Mouse (Mus musculus) T-helper 17 cell (primary cell): ENCODE measurements around the gene Gm20532.

ENCODE experiments used
- in situ Hi-C, 2 experiments: fragments of 300-600 bp; cut with MboI, MseI; formaldehyde crosslinking; loops; 1 replicate in 1 of 2; 2 replicates in 1 of 2; pipeline ENCODE4 v1.15.1; 2025; ENCODE audit warnings: high pct_unique_total_duplicates in 2 of 2

Gm20532 gene

DNA sequence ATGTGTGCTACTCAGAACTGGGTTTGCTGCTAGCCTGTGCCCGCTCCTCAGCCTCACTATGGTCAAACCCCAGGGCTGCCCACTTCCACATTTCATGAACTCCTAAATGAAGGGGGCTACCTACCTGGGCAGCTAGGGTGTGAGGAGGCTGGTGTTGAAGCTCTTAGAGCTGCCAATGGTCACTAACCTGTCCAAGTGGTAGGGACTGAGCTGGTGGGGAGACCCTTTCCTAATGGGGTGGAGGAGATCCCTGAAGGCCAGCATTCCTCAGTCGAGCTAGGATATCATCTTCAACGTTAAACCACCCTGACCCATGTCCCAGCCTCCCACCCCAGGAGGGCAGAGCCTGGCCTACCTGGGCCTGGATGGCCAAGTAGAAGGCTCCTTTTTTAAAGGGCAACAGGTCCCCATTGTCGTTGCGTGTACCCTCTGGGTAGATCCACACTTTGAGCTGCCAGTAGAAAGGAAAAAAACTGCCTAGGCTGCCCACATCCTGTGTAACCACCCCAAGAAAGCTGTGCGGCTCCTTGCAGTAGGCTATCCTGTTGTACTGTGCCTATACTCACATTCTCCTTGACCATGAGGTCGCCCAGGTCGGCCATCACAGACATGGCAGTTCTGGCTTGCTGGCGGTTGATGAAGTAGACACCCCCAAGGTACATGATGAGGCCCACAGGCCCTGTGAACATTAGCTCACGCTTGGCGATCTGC is 9.4 kb downstream of the Gm20532 start:
- in situ Hi-C loops: no loop called here

DNA sequence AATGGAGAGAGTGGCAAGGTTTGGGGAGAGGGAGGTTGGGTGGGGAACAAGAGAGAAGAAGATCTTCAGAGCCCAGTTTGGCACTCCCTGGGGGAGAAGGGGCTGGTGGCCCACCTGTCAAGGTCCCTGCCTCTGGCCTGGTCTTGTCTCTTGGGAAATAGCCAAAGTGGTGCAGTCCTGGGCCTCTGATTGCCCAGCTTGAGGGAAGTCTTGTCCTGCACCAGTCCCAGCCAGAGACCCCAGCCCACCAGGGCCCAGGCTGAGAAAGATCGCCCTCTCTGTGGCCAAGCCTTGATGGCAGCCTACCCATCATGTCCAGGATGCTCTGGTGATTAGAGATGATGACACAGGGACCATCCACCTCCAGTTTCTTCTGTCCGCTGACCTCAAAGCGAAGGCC is 10.5 kb downstream of the Gm20532 start:
- in situ Hi-C loops: no loop called here

GRCm38 (mm10) chr2:26597810-26598209 is 11.4 kb downstream of the Gm20532 start:
- in situ Hi-C loops: no loop called here

GRCm38 (mm10) chr2:26598462-26598861 is 12.0 kb downstream of the Gm20532 start:
- in situ Hi-C loops: no loop called here

DNA sequence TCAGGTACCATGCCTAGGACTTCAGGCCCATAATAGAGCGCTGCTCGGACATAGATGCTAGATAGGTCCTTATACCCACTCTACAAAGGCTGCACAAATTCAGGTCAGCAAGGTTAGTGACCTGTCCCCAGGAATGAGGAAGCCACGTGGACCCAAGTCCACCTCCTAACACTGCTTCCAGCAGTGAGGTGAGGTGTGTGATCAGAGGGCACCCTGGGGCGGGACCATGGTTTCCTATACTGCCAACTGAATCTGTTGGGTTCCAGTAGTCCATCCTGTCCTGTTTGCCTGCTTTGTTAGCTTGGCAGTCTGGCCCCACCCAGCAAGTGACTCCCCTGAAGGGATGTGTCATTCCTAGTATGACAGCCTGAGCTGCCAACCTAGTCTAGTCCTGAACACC is 13.5 kb downstream of the Gm20532 start:
- in situ Hi-C loops: no loop called here

DNA sequence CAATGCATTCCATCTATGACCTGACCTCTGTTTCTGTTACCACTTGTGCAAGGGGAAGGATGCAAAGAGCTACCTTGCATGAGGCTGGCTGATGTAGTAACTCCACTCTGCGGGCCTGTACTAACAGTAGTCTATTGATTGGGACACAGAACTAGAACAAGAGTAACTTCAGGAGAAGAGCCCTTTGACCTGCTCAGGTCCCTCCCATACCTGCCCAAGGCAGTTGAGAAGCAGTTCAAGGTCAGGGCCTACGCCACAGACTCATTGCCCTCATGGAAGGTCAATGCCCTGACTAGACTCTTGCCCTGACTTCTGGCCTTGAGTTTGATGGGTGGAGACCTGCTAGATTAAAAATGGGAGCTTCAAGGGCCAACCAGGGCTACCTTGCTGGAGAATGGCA is 14.2 kb downstream of the Gm20532 start:
- in situ Hi-C loops: no loop called here

DNA sequence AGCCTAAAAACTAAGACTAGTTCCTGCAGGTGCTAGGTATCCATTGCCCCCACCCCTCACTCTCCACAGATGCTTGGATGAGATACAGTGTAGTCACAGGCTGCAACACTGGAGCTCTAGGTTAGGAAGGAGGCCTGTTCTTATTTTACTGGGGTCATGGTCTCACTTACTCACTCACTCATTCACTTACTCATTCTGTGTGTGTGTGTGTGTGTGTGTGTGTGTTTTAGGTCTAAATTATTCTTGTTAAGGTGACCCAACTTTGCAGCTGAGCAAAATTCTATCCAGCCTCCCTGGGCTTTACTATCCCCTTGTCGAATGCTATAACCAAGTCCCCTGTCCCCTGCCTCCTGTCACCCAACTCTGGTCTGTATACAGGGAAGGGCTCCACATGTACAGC is 15.2 kb downstream of the Gm20532 start:
- in situ Hi-C loops: no loop called here

- in situ Hi-C loops: no loop called here
Measured at GRCm38 (mm10) chr2:26602631-26603030, 16.2 kb downstream of the Gm20532 start.

- in situ Hi-C loops: no loop called here
Measured at GRCm38 (mm10) chr2:26603159-26603558, 16.7 kb downstream of the Gm20532 start.

GRCm38 (mm10) chr2:26603720-26604671 is 17.6 kb downstream of the Gm20532 start, which contains the start of gene Agpat2:
TSS of gene Agpat2 (minus strand) at chr2:26604417.
- in situ Hi-C loops: no loop called here

DNA sequence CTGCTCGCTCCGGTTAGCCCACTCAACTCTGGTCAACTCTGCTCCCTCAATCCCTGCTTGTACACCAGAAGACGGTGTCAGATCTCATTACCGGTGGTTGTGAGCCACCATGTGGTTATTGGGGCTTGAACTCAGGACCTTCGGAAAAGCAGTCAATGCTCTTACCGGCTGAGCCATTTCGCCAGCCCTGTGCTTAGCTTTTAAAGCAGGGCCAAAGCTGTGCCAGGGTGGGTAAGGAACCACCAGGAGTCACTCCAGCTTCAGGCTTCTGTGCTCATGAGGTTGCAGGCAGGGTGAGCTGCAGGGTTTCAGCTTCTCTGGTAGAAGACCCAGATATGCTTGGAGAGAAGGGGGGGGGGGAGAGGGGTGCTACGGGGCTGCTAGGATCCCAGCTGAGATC is 18.9 kb downstream of the Gm20532 start:
- in situ Hi-C loops: no loop called here

DNA sequence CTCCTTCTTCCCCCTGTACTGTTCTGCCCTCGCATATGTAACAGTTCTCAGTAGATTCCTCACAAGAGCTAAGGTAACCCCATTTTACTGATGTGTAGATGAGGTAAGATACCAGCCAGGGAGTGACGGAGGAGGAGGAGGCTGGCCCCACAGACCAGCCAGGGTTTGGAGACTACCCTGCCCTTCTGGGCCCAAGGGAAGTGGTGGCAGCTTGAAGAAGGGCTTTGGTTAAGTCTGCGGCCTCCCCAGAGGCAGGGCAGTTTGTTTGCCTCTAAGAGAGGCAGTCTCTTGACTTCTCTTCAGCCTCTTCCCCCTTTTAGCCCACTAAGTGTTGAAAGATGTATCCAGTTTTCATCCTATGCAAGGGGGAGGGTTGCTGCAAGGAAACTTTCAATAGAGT is 20.1 kb downstream of the Gm20532 start:
- in situ Hi-C loops: no loop called here

DNA sequence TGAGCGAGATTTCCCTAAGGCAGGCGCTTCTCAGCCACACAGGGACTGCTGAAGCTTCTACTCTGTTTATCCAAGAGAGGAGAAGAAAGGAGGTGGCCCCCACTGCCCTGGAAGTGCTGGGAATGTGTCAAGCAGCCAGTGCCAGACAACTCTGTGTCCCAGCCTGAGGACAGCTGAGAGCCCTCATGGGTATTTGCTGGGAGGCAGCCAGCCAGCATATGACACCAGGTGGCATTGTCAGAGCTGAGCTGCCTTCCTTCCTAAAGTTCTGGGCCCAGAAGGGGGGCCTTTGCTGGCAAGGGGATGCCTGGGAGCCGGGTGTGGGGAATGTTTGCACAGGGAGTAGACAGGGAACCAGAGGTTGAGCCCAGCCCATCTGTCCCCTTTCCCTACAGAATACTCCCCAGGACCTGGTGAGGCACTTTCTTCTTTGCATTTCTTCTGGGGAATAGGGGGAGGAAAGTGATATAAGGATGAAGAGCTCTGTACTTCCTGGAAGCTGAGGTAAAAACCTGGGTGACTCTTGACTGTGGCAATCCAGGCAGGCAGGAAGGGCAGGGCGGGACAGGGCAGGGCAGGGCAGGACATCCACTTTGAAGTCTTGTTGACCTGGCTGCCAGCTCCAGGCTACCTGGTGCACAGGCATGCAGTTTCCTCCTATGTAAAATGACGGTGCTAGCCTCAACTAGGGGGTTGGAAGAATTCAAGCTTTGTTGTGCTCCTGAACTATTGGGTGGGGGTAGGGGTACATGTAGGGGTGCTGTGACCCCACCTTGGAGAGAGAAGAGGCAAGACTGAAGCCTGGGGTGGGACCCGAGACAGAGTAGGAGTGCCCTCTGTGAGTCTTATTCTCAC is 20.8 kb downstream of the Gm20532 start:
- in situ Hi-C loops: no loop called here

- in situ Hi-C loops: no loop called here
Measured at GRCm38 (mm10) chr2:26608781-26609180, 22.3 kb downstream of the Gm20532 start.

DNA sequence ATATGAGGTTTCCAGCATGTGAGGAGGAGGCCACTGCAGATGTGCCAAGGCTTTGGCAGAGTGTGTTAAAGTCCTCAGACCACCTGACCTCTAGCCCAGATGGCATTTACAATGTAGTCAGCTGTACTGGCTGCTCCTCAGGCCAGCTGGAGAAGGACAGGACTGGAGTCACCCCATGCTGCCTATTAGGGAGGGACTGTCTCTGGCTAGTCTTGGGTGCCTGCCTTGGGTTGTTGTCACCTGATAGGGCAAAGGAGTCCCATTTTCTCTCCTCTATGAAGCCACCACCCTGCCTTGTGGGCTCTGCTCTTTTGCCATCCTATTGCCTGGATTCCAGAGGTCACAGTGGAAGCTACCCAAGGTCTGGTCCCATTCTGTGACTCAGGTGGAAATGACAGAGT is 22.8 kb downstream of the Gm20532 start:
- in situ Hi-C loops: no loop called here

GRCm38 (mm10) chr2:26610526-26610925 is 24.1 kb downstream of the Gm20532 start:
- in situ Hi-C loops: loop anchor here in 1 of 2 experiments (10.0 kb wide), 1 partner anchor 576 kb away; no protein-coding TSS in a partner anchor

DNA sequence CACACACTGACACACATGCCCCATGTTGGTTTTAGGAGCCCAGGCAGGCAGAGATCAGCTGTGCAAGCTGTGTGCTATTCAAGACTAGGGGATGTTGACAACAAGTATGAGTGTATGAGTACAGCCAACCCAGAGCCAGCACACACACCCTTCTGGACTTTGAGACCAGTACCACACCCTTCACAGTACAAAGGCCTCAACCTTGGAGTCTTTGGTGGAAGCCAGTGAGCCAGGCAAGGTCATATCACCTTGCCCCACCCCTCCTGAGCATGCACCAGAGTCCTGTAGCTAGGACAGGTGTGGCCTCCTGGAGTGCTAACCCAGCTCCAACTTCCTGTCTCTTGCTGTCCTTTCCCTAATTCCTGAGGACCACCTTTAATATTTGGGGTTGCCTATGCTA is 24.6 kb downstream of the Gm20532 start:
- in situ Hi-C loops: loop anchor here in 1 of 2 experiments (10.0 kb wide), 1 partner anchor 576 kb away; no protein-coding TSS in a partner anchor

DNA sequence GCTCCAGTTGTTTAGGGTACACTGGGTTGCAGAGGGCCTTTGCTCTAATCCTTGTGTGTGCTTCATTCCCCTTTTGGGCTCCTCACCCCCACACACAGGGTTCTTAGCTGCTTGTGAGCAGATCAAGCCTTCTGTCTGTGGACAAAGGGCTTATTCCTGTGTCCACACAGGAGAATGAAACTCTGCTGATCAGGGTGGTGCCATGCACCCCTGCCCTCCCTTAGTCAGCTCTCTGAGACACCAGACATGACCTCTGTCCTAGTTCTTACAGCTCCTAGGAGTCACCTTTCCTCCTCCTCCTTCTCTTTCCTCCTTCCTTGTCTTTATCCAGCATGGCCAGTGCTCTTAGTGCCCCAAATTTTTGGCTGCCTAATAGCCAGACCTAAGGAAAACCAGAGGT is 25.5 kb downstream of the Gm20532 start:
- in situ Hi-C loops: loop anchor here in 1 of 2 experiments (10.0 kb wide), 1 partner anchor 577 kb away; no protein-coding TSS in a partner anchor

DNA sequence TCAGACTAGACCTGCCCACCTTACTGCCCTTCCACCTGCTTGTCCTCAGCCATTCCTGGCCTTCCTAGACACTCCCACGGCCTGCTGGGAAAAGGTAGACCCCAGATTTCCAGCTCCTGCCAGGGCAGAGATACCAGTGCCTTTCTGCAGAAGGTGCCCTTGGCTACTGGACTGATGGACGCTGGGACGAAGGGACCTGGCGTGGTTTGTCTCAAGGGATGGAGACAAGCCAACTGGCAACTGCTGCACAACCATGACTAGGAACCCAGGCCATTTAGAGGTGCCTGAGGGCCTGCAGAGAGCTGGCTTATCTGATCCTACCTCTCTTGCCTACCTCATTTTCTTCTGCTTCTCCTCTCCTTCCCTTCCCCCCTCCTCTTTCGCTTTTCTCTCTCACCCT is 28.5 kb downstream of the Gm20532 start:
- in situ Hi-C loops: loop anchor here in 1 of 2 experiments (10.0 kb wide), 1 partner anchor 580 kb away; no protein-coding TSS in a partner anchor

GRCm38 (mm10) chr2:26615459-26616124 is 29.2 kb downstream of the Gm20532 start:
- in situ Hi-C loops: loop anchor here in 1 of 2 experiments (10.0 kb wide), 1 partner anchor 581 kb away; no protein-coding TSS in a partner anchor

DNA sequence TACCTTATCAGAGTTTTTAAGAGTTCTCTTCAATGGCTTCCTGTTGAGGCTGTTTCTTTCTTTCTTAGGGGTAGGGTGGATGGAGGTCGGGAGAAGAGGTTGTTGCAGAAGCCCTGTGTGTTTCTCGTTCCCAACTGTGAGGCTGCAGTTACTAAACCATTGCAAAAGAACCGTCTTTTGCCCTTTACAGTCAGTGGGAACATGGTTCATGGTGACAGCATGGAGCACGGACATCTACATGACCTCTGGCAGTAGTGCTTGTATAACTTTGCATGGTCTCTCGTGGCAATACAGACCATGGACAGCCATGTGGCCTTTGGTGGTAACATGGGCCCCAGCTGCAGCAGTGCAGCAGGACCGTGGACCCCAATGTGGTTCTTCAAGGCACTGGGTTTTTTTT is 30.9 kb downstream of the Gm20532 start:
- in situ Hi-C loops: loop anchor here in 1 of 2 experiments (10.0 kb wide), 1 partner anchor 583 kb away; no protein-coding TSS in a partner anchor
